Mouse (Mus musculus) forebrain, postnatal 0 days (tissue): Measurements from ENCODE around the gene Msto1. TPM values are rescaled to one million over a fixed set of nuclear protein-coding genes. Genes with fewer than 3 reads are reported as not detected.
"Not testable (repeated sequence)": the region's sequence is repeated elsewhere in the genome, so short reads cannot be mapped to it uniquely, and the experiment has no call there.

Source experiments
- ATAC-seq: fragments of 200-750 bp; cut with Nextera tagmentation; 2 replicates; pipeline ENCODE4 v1.8.0; 2017; ENCODE audit warnings: mild to moderate bottlenecking, moderate library complexity
- DNase-seq: peaks from one replicate; pipeline ENCODE4 v3.0.0-alpha.2; 2015
- H3K27ac ChIP-seq: fragments of 300-500 bp; sonication (generic); 2 replicates; pipeline ENCODE4 v1.5.1; 2014; ENCODE audit warnings: low read depth, mild to moderate bottlenecking, antibody characterized with exemption, low read length, moderate library complexity, mixed read lengths
- H3K27me3 ChIP-seq: fragments of 300-500 bp; sonication (generic); 2 replicates; pipeline ENCODE4 v1.6.1; 2014; ENCODE audit warnings: mild to moderate bottlenecking, low read length, mixed read lengths; ENCODE audit not compliant: insufficient read depth
- H3K36me3 ChIP-seq: fragments of 300-500 bp; sonication (generic); 2 replicates; pipeline ENCODE4 v1.6.1; 2014; ENCODE audit warnings: mild to moderate bottlenecking, moderate library complexity; ENCODE audit not compliant: insufficient read depth
- H3K4me1 ChIP-seq: fragments of 300-500 bp; sonication (generic); 2 replicates; pipeline ENCODE4 v1.6.1; 2014; ENCODE audit warnings: antibody characterized with exemption; ENCODE audit not compliant: insufficient read depth
- H3K4me2 ChIP-seq: fragments of 300-500 bp; sonication (generic); 2 replicates; pipeline ENCODE4 v1.6.1; 2014; ENCODE audit warnings: low read depth, mild to moderate bottlenecking, moderate library complexity
- H3K4me3 ChIP-seq: fragments of 300-500 bp; sonication (generic); 2 replicates; pipeline ENCODE4 v1.5.1; 2014; ENCODE audit warnings: low read depth, low read length, mixed read lengths
- H3K9ac ChIP-seq: fragments of 300-500 bp; sonication (generic); 2 replicates; pipeline ENCODE4 v1.6.1; 2014; ENCODE audit warnings: mild to moderate bottlenecking
- H3K9me3 ChIP-seq: fragments of 300-500 bp; sonication (generic); 2 replicates; pipeline ENCODE4 v1.6.1; 2016; ENCODE audit warnings: low read length
- CTCF ChIP-seq: sonication (generic); IDR thresholded peaks from 2 replicates; pipeline ENCODE4 v1.5.1; 2016; ENCODE audit warnings: antibody characterized with exemption, control low read depth, low read depth
- WGBS: fragments of 180-500 bp; shearing (Covaris S2); extraction: QIAGEN DNeasy Blood & Tissue Kit; methylation state at CpG from one replicate; pipeline ENCODE4 v1.1.7; 2014; 5-methylcytosine and 5-hydroxymethylcytosine counted together
- polyA plus RNA-seq: library from polyadenylated mRNA; unstranded; fragments of >200 nt; fragmentation: Nextera tagmentation; extraction: Ambion mirVana; gene quantifications from 2 replicates; pipeline ENCODE4 v1.2.1, GENCODE M21; 2015
- total RNA-seq: library from RNA; depleted of rRNA; stranded (reverse); fragments of >200 nt; gene quantifications from 2 replicates; pipeline ENCODE4 v1.2.3, GENCODE M21; 2014

Gene Msto1
- total and polyA plus RNA-seq, 2 experiments from 2014 or later, result 37.3 to 41.1 TPM

- H3K4me2 ChIP-seq, result no peak overlapping the region
- no peak overlapping the region for H3K9ac ChIP-seq
- 91% methylated on average over 6 of the region's 6 CpGs for WGBS
- no peaks in the 10 kb centered on the region for H3K27me3 ChIP-seq
- TF ChIP-seq CTCF, result no peak
- H3K9me3 ChIP-seq, result no peaks in the 10 kb centered on the region
- H3K36me3 ChIP-seq, result peaks cover 82% of the 10 kb centered on the region
- no peaks in the 10 kb centered on the region for H3K4me1 ChIP-seq
- H3K4me3 ChIP-seq, result no peak overlapping the region
- ATAC-seq, result no peak
- no peak overlapping the region for H3K27ac ChIP-seq
- no peak for DNase-seq
Measured at GRCm38 (mm10) chr3:88905209-88905608, 8.6 kb downstream of the Msto1 start.

GRCm38 (mm10) chr3:88904803-88905202, 9.0 kb downstream of the Msto1 start:
- Histone ChIP-seq H3K9me3 (no peaks in the 10 kb centered on the region), H3K9ac (no peak overlapping the region), H3K4me2 (no peak overlapping the region), H3K4me3 (no peak overlapping the region), H3K4me1 (no peaks in the 10 kb centered on the region), H3K36me3 (peaks cover 78% of the 10 kb centered on the region), H3K27me3 (no peaks in the 10 kb centered on the region), H3K27ac (no peak overlapping the region)
- TF ChIP-seq CTCF, result no peak
- DNase-seq (no peak), ATAC-seq (no peak)
- WGBS, result 81% methylated on average over 3 of the region's 3 CpGs

GRCm38 (mm10) chr3:88893011-88893410, 20.8 kb downstream of the Msto1 start:
- H3K4me3 ChIP-seq, H3K27me3 ChIP-seq, H3K27ac ChIP-seq, ATAC-seq, H3K4me1 ChIP-seq, H3K4me2 ChIP-seq, DNase-seq, H3K9me3 ChIP-seq, H3K9ac ChIP-seq: not testable (repeated sequence)
- H3K36me3 ChIP-seq, result peaks cover 21% of the 10 kb centered on the region
- 97% methylated on average over 7 of the region's 7 CpGs for WGBS

GRCm38 (mm10) chr3:88882536-88882935, 31.3 kb downstream of the Msto1 start:
- not testable (repeated sequence) for H3K4me3 ChIP-seq, H3K36me3 ChIP-seq, H3K27me3 ChIP-seq, ATAC-seq, H3K9me3 ChIP-seq, H3K4me2 ChIP-seq, H3K4me1 ChIP-seq, H3K9ac ChIP-seq, DNase-seq, H3K27ac ChIP-seq
- WGBS, result 95% methylated on average over 4 of the region's 4 CpGs

- not testable (repeated sequence) for ATAC-seq, DNase-seq, H3K4me1 ChIP-seq, H3K27me3 ChIP-seq, H3K4me3 ChIP-seq, H3K9ac ChIP-seq, H3K4me2 ChIP-seq, H3K9me3 ChIP-seq, H3K27ac ChIP-seq
- WGBS, result no CpG with 5 or more reads among the region's 4 CpGs
- peaks cover 13% of the 10 kb centered on the region for H3K36me3 ChIP-seq
Measured at GRCm38 (mm10) chr3:88868449-88868848, 45.4 kb downstream of the Msto1 start.

- H3K9ac ChIP-seq, H3K27ac ChIP-seq, H3K4me3 ChIP-seq, H3K9me3 ChIP-seq, H3K27me3 ChIP-seq, H3K4me1 ChIP-seq, H3K4me2 ChIP-seq, ATAC-seq, DNase-seq: not testable (repeated sequence)
- H3K36me3 ChIP-seq, result peaks cover 19% of the 10 kb centered on the region
- no CpG with 5 or more reads among the region's 8 CpGs for WGBS
Measured at GRCm38 (mm10) chr3:88867177-88867576, 46.6 kb downstream of the Msto1 start.

- WGBS, result no CpG with 5 or more reads among the region's 3 CpGs
- not testable (repeated sequence) for DNase-seq
- ATAC-seq, result peak; percentile 32; the same call in 1 of the 2 replicates
Measured at GRCm38 (mm10) chr3:88866735-88867134, 47.1 kb downstream of the Msto1 start.

GRCm38 (mm10) chr3:88862129-88862528, 51.7 kb downstream of the Msto1 start:
- H3K36me3 ChIP-seq, result peaks cover 62% of the 10 kb centered on the region
- H3K27me3 ChIP-seq, result no peaks in the 10 kb centered on the region
- no peak for TF ChIP-seq CTCF
- no peaks in the 10 kb centered on the region for H3K4me1 ChIP-seq
- H3K27ac ChIP-seq, result no peak overlapping the region
- DNase-seq (no peak), ATAC-seq (no peak)
- WGBS, result 92% methylated on average over 3 of the region's 3 CpGs
- no peak overlapping the region for H3K9ac ChIP-seq
- H3K9me3 ChIP-seq, result no peaks in the 10 kb centered on the region
- no peak overlapping the region for H3K4me3 ChIP-seq
- H3K4me2 ChIP-seq, result no peak overlapping the region

More at GRCm38 (mm10) chr3:88866735-88867134, 47.1 kb downstream of the Msto1 start:
- H3K27me3 ChIP-seq, H3K4me1 ChIP-seq, H3K4me2 ChIP-seq, H3K9ac ChIP-seq, H3K27ac ChIP-seq, H3K4me3 ChIP-seq, H3K9me3 ChIP-seq: not testable (repeated sequence)
- H3K36me3 ChIP-seq, result peaks cover 22% of the 10 kb centered on the region
